Mouse (Mus musculus) midbrain, embryonic 16.5 days (tissue): ENCODE data around the gene Grm7. TPM values are rescaled to one million over a fixed set of nuclear protein-coding genes. Genes with fewer than 3 reads are reported as not detected.

Source experiments
- ATAC-seq: fragments of 200-750 bp; cut with Nextera tagmentation; 2 replicates; pipeline ENCODE4 v1.8.0; 2017; ENCODE audit warnings: moderate TSS enrichment
- H3K27ac ChIP-seq: fragments of 300-500 bp; sonication (generic); 2 replicates; pipeline ENCODE4 v1.5.1; 2014; ENCODE audit warnings: mild to moderate bottlenecking, low read length, mixed read lengths
- H3K27me3 ChIP-seq: fragments of 300-500 bp; sonication (generic); 2 replicates; pipeline ENCODE4 v1.6.1; 2014; ENCODE audit warnings: low read depth, low read length, mixed read lengths; ENCODE audit not compliant: control insufficient read depth, insufficient read depth
- H3K36me3 ChIP-seq: fragments of 300-500 bp; sonication (generic); 2 replicates; pipeline ENCODE4 v1.6.1; 2014; ENCODE audit warnings: mild to moderate bottlenecking, low read length, moderate library complexity, mixed read lengths; ENCODE audit not compliant: control insufficient read depth, insufficient read depth
- H3K4me1 ChIP-seq: fragments of 300-500 bp; sonication (generic); 2 replicates; pipeline ENCODE4 v1.6.1; 2014; ENCODE audit warnings: mild to moderate bottlenecking, low read length, mixed read lengths; ENCODE audit not compliant: control insufficient read depth, insufficient read depth
- H3K4me2 ChIP-seq: fragments of 300-500 bp; sonication (generic); 2 replicates; pipeline ENCODE4 v1.6.1; 2014; ENCODE audit warnings: mild to moderate bottlenecking, low read length, mixed read lengths
- H3K4me3 ChIP-seq: fragments of 300-500 bp; sonication (generic); 2 replicates; pipeline ENCODE4 v1.5.1; 2014; ENCODE audit warnings: low read depth, mild to moderate bottlenecking, low read length, moderate library complexity, mixed read lengths
- H3K9ac ChIP-seq: fragments of 300-500 bp; sonication (generic); 2 replicates; pipeline ENCODE4 v1.6.1; 2014; ENCODE audit warnings: low read depth, low read length, mixed read lengths
- H3K9me3 ChIP-seq: fragments of 300-500 bp; sonication (generic); replicated peaks from 2 replicates; pipeline ENCODE4 v1.6.1; 2014; ENCODE audit warnings: mild to moderate bottlenecking, low read length, mixed read lengths; ENCODE audit not compliant: control insufficient read depth, poor library complexity, severe bottlenecking
- WGBS: fragments of 180-500 bp; shearing (Covaris S2); extraction: QIAGEN DNeasy Blood & Tissue Kit; methylation state at CpG from one replicate; pipeline ENCODE4 v1.1.7; 2014; 5-methylcytosine and 5-hydroxymethylcytosine counted together
- polyA plus RNA-seq: library from polyadenylated mRNA; unstranded; fragments of >200 nt; fragmentation: Nextera tagmentation; extraction: Ambion mirVana; gene quantifications from 2 replicates; pipeline ENCODE4 v1.2.1, GENCODE M21; 2015

The Grm7 gene
- polyA plus RNA-seq, 1 experiment from 2014 or later = 39.1 TPM

DNA sequence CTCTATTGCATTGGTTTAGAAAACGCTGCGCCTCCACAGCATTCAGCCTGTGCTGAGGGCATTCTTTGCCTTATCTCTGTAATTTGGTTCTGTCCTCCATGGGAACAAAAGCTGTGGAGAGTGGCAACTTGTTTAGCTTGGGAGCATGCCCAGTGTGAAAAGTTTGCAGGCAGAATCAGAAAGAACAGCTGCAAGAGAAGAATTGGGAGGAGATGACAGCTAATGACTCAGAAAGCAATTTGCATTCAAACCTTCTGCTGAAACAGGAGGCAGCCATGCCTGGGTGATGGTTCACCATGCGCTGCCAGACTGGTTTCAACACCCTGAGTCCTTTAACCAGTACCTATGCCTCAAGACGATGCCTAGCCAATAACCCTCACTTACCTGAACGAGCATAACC, 64.4 kb downstream of the Grm7 start:
- no peak for ATAC-seq
- no peak overlapping the region for H3K9ac ChIP-seq
- no peaks in the 10 kb centered on the region for H3K27me3 ChIP-seq
- no peaks in the 10 kb centered on the region for H3K9me3 ChIP-seq
- H3K4me3 ChIP-seq = no peak overlapping the region
- no peak overlapping the region for H3K27ac ChIP-seq
- H3K4me2 ChIP-seq = no peak overlapping the region
- H3K36me3 ChIP-seq = no peaks in the 10 kb centered on the region
- no peaks in the 10 kb centered on the region for H3K4me1 ChIP-seq
- whole genome bisulfite sequencing = 73% methylated on average over 5 of the region's 5 CpGs

DNA sequence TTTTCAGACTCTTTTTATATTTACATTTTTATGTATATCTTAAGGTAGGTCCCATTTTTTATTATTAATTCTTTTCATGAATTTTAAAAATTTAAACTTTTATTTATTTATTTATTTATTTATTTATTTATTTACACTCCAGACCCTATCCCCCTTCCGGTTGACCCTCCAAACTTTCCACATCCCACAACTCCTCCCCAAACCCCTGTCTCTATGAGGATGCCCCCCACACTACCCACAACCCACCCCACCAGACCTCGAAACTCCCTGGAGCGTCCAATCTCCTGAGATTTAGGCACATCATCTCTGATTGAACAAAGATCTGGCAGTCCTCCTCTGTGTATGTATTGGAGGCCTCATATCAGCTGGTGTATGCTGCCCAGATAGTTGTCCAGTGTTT, 69.6 kb downstream of the Grm7 start:
- H3K4me2 ChIP-seq = no peak overlapping the region
- no peak overlapping the region for H3K9ac ChIP-seq
- no peaks in the 10 kb centered on the region for H3K4me1 ChIP-seq
- H3K4me3 ChIP-seq = no peak overlapping the region
- no peak overlapping the region for H3K27ac ChIP-seq
- H3K27me3 ChIP-seq = no peaks in the 10 kb centered on the region
- no peak for ATAC-seq
- WGBS = 98% methylated on average over 3 of the region's 3 CpGs
- no peaks in the 10 kb centered on the region for H3K9me3 ChIP-seq
- H3K36me3 ChIP-seq = no peaks in the 10 kb centered on the region

GRCm38 (mm10) chr6:110723371-110723770, 78.0 kb downstream of the Grm7 start:
- Histone ChIP-seq H3K36me3 (no peaks in the 10 kb centered on the region), H3K27me3 (no peaks in the 10 kb centered on the region), H3K4me1 (no peaks in the 10 kb centered on the region), H3K4me2 (no peak overlapping the region), H3K9ac (no peak overlapping the region), H3K9me3 (no peaks in the 10 kb centered on the region), H3K4me3 (no peak overlapping the region), H3K27ac (no peak overlapping the region)
- no peak for ATAC-seq
- 38% methylated on average over 4 of the region's 4 CpGs for WGBS

GRCm38 (mm10) chr6:110733914-110734313, 88.5 kb downstream of the Grm7 start:
- no peak for ATAC-seq
- no peak overlapping the region for H3K9ac ChIP-seq
- WGBS = 87% methylated on average over 2 of the region's 2 CpGs
- H3K4me3 ChIP-seq = no peak overlapping the region
- H3K4me1 ChIP-seq = no peaks in the 10 kb centered on the region
- no peak overlapping the region for H3K27ac ChIP-seq
- no peak overlapping the region for H3K4me2 ChIP-seq
- no peaks in the 10 kb centered on the region for H3K27me3 ChIP-seq
- H3K36me3 ChIP-seq = no peaks in the 10 kb centered on the region
- no peaks in the 10 kb centered on the region for H3K9me3 ChIP-seq

GRCm38 (mm10) chr6:110743981-110744670, 98.7 kb downstream of the Grm7 start:
- Histone ChIP-seq H3K4me2 (no peak overlapping the region), H3K4me3 (no peak overlapping the region), H3K4me1 (no peaks in the 10 kb centered on the region), H3K36me3 (no peaks in the 10 kb centered on the region), H3K9me3 (no peaks in the 10 kb centered on the region), H3K9ac (no peak overlapping the region), H3K27me3 (no peaks in the 10 kb centered on the region), H3K27ac (no peak overlapping the region)
- WGBS = 60% methylated on average over 7 of the region's 7 CpGs
- ATAC-seq = no peak

DNA sequence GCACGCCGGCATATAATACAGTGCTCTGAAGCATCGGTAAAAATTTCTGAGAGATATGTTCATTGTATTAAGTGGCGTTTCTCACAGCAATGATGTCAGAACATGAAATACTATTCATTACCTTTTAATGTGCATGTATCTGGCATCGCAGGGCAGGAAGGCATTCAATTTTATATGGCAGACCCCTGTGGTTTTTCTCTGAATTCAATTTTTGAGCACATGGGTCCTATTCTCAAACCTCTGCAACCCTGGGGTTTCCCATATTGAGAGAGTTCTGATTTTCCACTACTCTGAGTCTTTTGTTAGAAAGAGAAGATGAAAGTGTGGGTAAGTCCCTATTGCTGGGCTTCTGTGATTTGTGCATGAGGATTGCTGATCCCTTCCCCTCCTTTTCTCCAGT, 110.5 kb downstream of the Grm7 start:
- WGBS = 70% methylated on average over 5 of the region's 5 CpGs
- H3K27ac ChIP-seq = no peak overlapping the region
- H3K9ac ChIP-seq = no peak overlapping the region
- H3K4me1 ChIP-seq = no peaks in the 10 kb centered on the region
- peak; percentile 62 for ATAC-seq
- H3K4me3 ChIP-seq = no peak overlapping the region
- H3K9me3 ChIP-seq = no peaks in the 10 kb centered on the region
- no peaks in the 10 kb centered on the region for H3K27me3 ChIP-seq
- no peak overlapping the region for H3K4me2 ChIP-seq
- no peaks in the 10 kb centered on the region for H3K36me3 ChIP-seq

DNA sequence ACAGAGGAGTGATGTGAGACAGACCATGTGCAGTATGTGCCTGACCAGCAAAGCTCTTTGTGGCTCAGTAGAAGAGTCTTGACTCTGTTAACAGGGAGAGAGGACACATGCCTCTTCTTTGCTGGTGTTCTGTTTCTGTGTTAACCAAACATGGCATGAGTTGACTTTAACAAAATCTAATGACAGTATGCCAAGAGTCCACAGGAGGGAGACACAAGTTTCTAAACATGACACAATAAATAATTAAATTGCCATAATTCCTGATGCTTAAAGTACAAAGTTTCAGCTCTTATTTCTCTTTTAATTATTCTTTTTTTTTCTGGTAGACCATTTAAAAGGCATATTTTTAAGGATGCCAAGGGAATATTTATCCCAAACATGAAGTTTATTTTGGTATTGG, 124.2 kb downstream of the Grm7 start:
- H3K27me3 ChIP-seq = no peaks in the 10 kb centered on the region
- H3K9me3 ChIP-seq = no peaks in the 10 kb centered on the region
- H3K4me1 ChIP-seq = 0 out of 2 replicates have a peak, but pooled peaks cover 6% of the 10 kb centered on the region
- H3K4me3 ChIP-seq = no peak overlapping the region
- no peaks in the 10 kb centered on the region for H3K36me3 ChIP-seq
- no peak overlapping the region for H3K9ac ChIP-seq
- no peak for ATAC-seq
- no peak overlapping the region for H3K4me2 ChIP-seq
- no peak overlapping the region for H3K27ac ChIP-seq

GRCm38 (mm10) chr6:110772652-110773051, 127.3 kb downstream of the Grm7 start:
- Histone ChIP-seq H3K27me3 (no peaks in the 10 kb centered on the region), H3K36me3 (no peaks in the 10 kb centered on the region), H3K4me3 (no peak overlapping the region), H3K4me2 (no peak overlapping the region), H3K9ac (no peak overlapping the region), H3K9me3 (no peaks in the 10 kb centered on the region), H3K27ac (no peak overlapping the region), H3K4me1 (0 out of 2 replicates have a peak, but pooled peaks cover 4% of the 10 kb centered on the region)
- ATAC-seq = no peak
- 7% methylated on average over 1 of the region's 1 CpGs for WGBS

GRCm38 (mm10) chr6:110776046-110776445, 130.7 kb downstream of the Grm7 start:
- no peak for ATAC-seq
- WGBS = 60% methylated on average over 6 of the region's 6 CpGs
- H3K27me3 ChIP-seq = no peaks in the 10 kb centered on the region

More at GRCm38 (mm10) chr6:110776046-110776445, 130.7 kb downstream of the Grm7 start:
- Histone ChIP-seq H3K4me1 (no peaks in the 10 kb centered on the region), H3K9me3 (no peaks in the 10 kb centered on the region), H3K4me2 (no peak overlapping the region), H3K36me3 (no peaks in the 10 kb centered on the region), H3K27ac (no peak overlapping the region), H3K9ac (no peak overlapping the region), H3K4me3 (no peak overlapping the region)
